Mouse (Mus musculus): Measurements from ENCODE around the gene Pgam1.

GRCm38 (mm10) chr19:41919471-41919870 is 7.7 kb downstream of the Pgam1 start:
- TF ChIP-seq POLR2A (IDR thresholded peaks at IDR 0.05; ENCODE audit: low read depth, low read length) (no peak), CTCF (conservative IDR thresholded peaks at IDR 0.05; ENCODE audit: insufficient read depth, insufficient read length, low read depth, low read length) (no peak)
